Mouse (Mus musculus) left cerebral cortex, postnatal 25 days (tissue): ENCODE results near the gene Zfp385c. TPM values are rescaled to one million over a fixed set of nuclear protein-coding genes. Genes with fewer than 3 reads are reported as not detected.
A peak's percentile ranks its signal among the peaks of the same experiment; 100 is the strongest.

Experiments
- DNase-seq, 2 experiments: peaks; one replicate each; pipeline ENCODE4 v3.0.0; 2022; ENCODE audit warnings: low spot score in 2 of 2, mixed read lengths in 1 of 2
- intact Hi-C: fragments of 180-260 bp; cut with DNase I; formaldehyde crosslinking; loops from one replicate; pipeline ENCODE4 v1.15.1; 2025
- total RNA-seq, 2 experiments: library from RNA; stranded (reverse); gene quantifications; 2 replicates each; pipeline ENCODE4 v1.2.3; 2021

Gene Zfp385c
- total RNA-seq, 2 experiments from 2014 or later: 0.16 to 0.30 TPM

GRCm38 (mm10) chr11:100719312-100719711, 27.1 kb upstream of the Zfp385c start:
- intact Hi-C loops: loop anchor here (1.0 kb wide), 1 partner anchor 40 kb away; the partner anchor contains the start of gene Kcnh4
- peak in 1 of 2 experiments; percentile 79 for DNase-seq

- DNase-seq: no peak
- intact Hi-C loops: loop anchor here (1.0 kb wide), 1 partner anchor 40 kb away; the partner anchor contains the start of gene Kcnh4
Observed at GRCm38 (mm10) chr11:100718866-100719265, 26.6 kb upstream of the Zfp385c start.

GRCm38 (mm10) chr11:100718462-100718861, 26.2 kb upstream of the Zfp385c start:
- no peak for DNase-seq
- intact Hi-C loops: no loop called here

- DNase-seq: peak in 1 of 2 experiments; percentile 72
- intact Hi-C loops: loop anchor here (1.0 kb wide), 1 partner anchor 238 kb away; no protein-coding TSS in a partner anchor
Observed at GRCm38 (mm10) chr11:100716649-100717048, 24.4 kb upstream of the Zfp385c start.

- DNase-seq: no peak
- intact Hi-C loops: loop anchor here (1.0 to 2.0 kb wide), 3 partner anchors 24 to 244 kb away; partner anchors contain the start of gene Rab5c
Observed at GRCm38 (mm10) chr11:100714948-100715347, 22.7 kb upstream of the Zfp385c start.

GRCm38 (mm10) chr11:100714534-100714915, 22.3 kb upstream of the Zfp385c start:
- intact Hi-C loops: loop anchor here (1.0 to 2.0 kb wide), 3 partner anchors 24 to 244 kb away; partner anchors contain the start of gene Rab5c

GRCm38 (mm10) chr11:100713735-100714533, 21.7 kb upstream of the Zfp385c start, which contains the start of gene Hspb9:
TSS of gene Hspb9 (plus strand) at chr11:100713850.
- intact Hi-C loops: loop anchor here (1.0 to 2.0 kb wide), 3 partner anchors 25 to 245 kb away; partner anchors contain the start of gene Rab5c
- DNase-seq: peak; percentile 49 to 66

More at GRCm38 (mm10) chr11:100714534-100714915, 22.3 kb upstream of the Zfp385c start:
- peak; percentile 82 to 85 for DNase-seq

- intact Hi-C loops: no loop called here
- no peak for DNase-seq
Observed at GRCm38 (mm10) chr11:100713174-100713573, 20.9 kb upstream of the Zfp385c start.

- intact Hi-C loops: no loop called here
- DNase-seq: peak; percentile 89 to 90
Observed at GRCm38 (mm10) chr11:100711783-100712615, 19.7 kb upstream of the Zfp385c start, which contains the start of gene Kat2a. TSS of gene Kat2a (minus strand) at chr11:100712465.

- intact Hi-C loops: no loop called here
- DNase-seq: no peak
Observed at GRCm38 (mm10) chr11:100710977-100711376, 18.7 kb upstream of the Zfp385c start.

GRCm38 (mm10) chr11:100710528-100710927, 18.3 kb upstream of the Zfp385c start:
- intact Hi-C loops: no loop called here
- DNase-seq: no peak

GRCm38 (mm10) chr11:100709201-100709810, 17.1 kb upstream of the Zfp385c start:
- intact Hi-C loops: no loop called here
- DNase-seq: no peak

GRCm38 (mm10) chr11:100705095-100705747, 13.0 kb upstream of the Zfp385c start:
- DNase-seq: no peak
- intact Hi-C loops: no loop called here

- intact Hi-C loops: loop anchor here (2.0 kb wide), 2 partner anchors 77 to 133 kb away; no protein-coding TSS in a partner anchor
- no peak for DNase-seq
Observed at GRCm38 (mm10) chr11:100703851-100704531, 11.7 kb upstream of the Zfp385c start, which contains the start of gene Dhx58. TSS of gene Dhx58 (minus strand) at chr11:100704271.

GRCm38 (mm10) chr11:100703366-100703765, 11.1 kb upstream of the Zfp385c start:
- intact Hi-C loops: loop anchor here (2.0 kb wide), 2 partner anchors 77 to 133 kb away; no protein-coding TSS in a partner anchor
- no peak for DNase-seq

GRCm38 (mm10) chr11:100702906-100703305, 10.7 kb upstream of the Zfp385c start:
- intact Hi-C loops: loop anchor here (2.0 kb wide), 2 partner anchors 76 to 132 kb away; no protein-coding TSS in a partner anchor
- DNase-seq: no peak

GRCm38 (mm10) chr11:100702081-100702851, 10.0 kb upstream of the Zfp385c start:
- peak; percentile 73 to 78 for DNase-seq
- intact Hi-C loops: loop anchor here (2.0 kb wide), 2 partner anchors 75 to 131 kb away; no protein-coding TSS in a partner anchor
